Mouse (Mus musculus) leukemia stem cell, adult 10-12 weeks (primary cell): ENCODE data around the gene Olfr1162. TPM values are rescaled to one million over a fixed set of nuclear protein-coding genes. Genes with fewer than 3 reads are reported as not detected.

ENCODE experiments used
- polyA plus RNA-seq: library from polyadenylated mRNA; stranded (reverse); fragments of >175 nt; gene quantifications from 2 replicates; pipeline ENCODE4 v1.2.3, GENCODE M21; 2012; ENCODE audit warnings: low replicate concordance

The Olfr1162 gene
- polyA plus RNA-seq: not detected in 2 replicates

DNA sequence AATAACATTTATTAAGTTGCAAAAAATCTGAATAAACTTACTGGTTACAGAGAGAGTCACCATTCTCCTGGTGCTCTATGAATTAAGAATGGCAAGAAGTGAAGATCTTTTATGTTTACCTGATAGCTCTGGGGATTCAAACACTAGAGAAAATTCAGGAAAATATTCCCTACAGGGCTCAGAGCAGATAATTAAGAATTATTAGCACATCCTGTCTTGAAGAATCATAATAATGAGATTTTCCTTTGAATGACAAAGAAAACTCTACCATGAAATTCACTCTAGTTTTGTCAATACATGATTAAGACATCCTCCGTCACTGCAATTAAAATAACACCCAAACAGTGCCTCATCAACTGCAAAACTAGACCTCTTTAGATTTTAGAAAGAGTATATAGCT is at the start of gene Olfr1162:
TSS of gene Olfr1162 (minus strand) at position 101 of the 400 bp plus-strand sequence.

GRCm38 (mm10) chr2:88093866-88094265 is 42.9 kb upstream of the Olfr1162 start, which contains the start of gene Olfr1164:
Olfr1164 (minus strand) TSS chr2:88093966.

GRCm38 (mm10) chr2:88071730-88072129 is 20.8 kb upstream of the Olfr1162 start, which contains the start of gene Olfr1163:
Olfr1163 (minus strand) TSS chr2:88071830.

DNA sequence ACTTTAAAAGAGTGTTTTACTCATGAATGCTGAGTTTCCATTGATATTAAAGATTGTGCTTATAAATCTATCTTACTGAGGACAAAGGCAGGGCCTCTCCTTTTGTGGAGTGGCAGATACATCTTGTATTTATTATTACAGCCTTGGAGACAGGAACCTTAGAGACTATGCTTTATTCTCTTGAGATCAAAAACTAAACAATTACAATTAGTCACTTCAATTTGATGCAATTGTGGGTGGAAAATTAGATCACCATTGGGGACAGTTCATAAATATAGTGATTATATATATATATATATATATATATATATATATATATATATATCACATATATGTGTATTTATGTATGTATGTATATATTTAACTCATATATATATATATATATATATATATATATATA is 13.3 kb downstream of the Olfr1162 start, which contains the start of gene Olfr73:
TSS of gene Olfr73 (minus strand) at position 101 of the 400 bp plus-strand sequence.

GRCm38 (mm10) chr2:88022474-88022873 is 28.5 kb downstream of the Olfr1162 start, which contains the start of gene Olfr1161:
Olfr1161 (plus strand) TSS chr2:88022774.

DNA sequence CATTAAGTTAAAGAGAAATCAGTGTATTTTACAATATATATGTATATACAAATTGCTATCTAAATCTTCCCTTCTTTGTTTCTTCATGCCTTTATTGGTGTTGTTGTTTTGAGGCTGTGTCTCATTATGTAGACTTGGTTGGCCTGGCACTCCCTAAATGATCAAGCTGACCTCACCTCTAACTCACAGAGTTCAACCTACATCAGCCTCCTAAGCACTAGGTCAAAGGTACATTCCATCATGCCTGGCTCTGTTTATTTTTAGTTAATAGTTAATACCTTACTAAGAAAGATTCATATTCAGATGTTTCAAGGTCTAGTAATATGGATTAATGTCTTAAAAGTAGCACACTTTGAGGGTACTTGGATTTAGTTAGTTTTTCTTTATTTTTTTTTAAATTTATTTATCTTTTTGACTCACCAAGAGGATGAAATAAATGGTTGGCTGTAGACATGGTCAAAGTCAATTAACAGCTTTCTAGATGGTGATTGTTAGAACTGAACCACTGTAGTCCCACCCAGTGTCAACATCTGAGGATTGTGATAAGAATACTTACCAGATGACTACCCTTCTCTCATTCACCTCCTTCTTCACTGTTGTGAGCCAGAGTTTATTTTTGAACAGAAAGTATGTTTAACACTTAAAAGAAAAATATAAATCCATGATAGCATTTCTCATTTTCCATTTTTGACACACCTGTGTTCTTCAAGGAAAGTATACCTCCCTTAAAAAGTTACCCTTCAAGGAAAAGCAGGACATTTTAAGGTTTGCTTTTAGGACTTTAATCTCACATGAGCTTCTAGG is 43.2 kb downstream of the Olfr1162 start, which contains the start of gene Olfr1160:
TSS of gene Olfr1160 (minus strand) at position 754 of the 804 bp plus-strand sequence.

Other genes starting within 250 kb of the Olfr1162 start
- gene Olfr1145, start 241.3 kb downstream of the Olfr1162 start, polyA plus RNA-seq: not detected in 2 replicates
- gene Olfr1148, start 220.6 kb downstream of the Olfr1162 start, polyA plus RNA-seq: not detected in 2 replicates
- not detected in 2 replicates for gene Olfr1150-ps1, start 207.1 kb downstream of the Olfr1162 start, polyA plus RNA-seq
- not detected in 2 replicates for gene Olfr1151, start 195.3 kb downstream of the Olfr1162 start, polyA plus RNA-seq
- not detected in 2 replicates for gene Olfr1152, start 184.6 kb downstream of the Olfr1162 start, polyA plus RNA-seq
- gene Olfr1153, start 156.2 kb downstream of the Olfr1162 start, polyA plus RNA-seq: not detected in 2 replicates
- not detected in 2 replicates for gene Olfr1154, start 146.0 kb downstream of the Olfr1162 start, polyA plus RNA-seq
- not detected in 2 replicates for gene Olfr1155, start 106.0 kb downstream of the Olfr1162 start, polyA plus RNA-seq
- gene Olfr1156, start 98.0 kb downstream of the Olfr1162 start, polyA plus RNA-seq: not detected in 2 replicates
- gene Olfr1157, start 82.8 kb downstream of the Olfr1162 start, polyA plus RNA-seq: not detected in 2 replicates
- not detected in 2 replicates for gene Olfr74, start 76.5 kb downstream of the Olfr1162 start, polyA plus RNA-seq
- not detected in 2 replicates for gene Olfr1158, start 61.0 kb downstream of the Olfr1162 start, polyA plus RNA-seq
- gene Olfr1160, start 42.9 kb downstream of the Olfr1162 start, polyA plus RNA-seq: not detected in 2 replicates
- gene Olfr1161, start 28.4 kb downstream of the Olfr1162 start, polyA plus RNA-seq: not detected in 2 replicates
- not detected in 2 replicates for gene Olfr73, start 13.4 kb downstream of the Olfr1162 start, polyA plus RNA-seq
- not detected in 2 replicates for gene Olfr1163, start 20.7 kb upstream of the Olfr1162 start, polyA plus RNA-seq
- not detected in 2 replicates for gene Olfr1164, start 42.8 kb upstream of the Olfr1162 start, polyA plus RNA-seq
- not detected in 2 replicates for gene Olfr1166, start 77.1 kb upstream of the Olfr1162 start, polyA plus RNA-seq
- not detected in 2 replicates for gene Olfr1167, start 104.1 kb upstream of the Olfr1162 start, polyA plus RNA-seq
- not detected in 2 replicates for gene Olfr1168, start 130.8 kb upstream of the Olfr1162 start, polyA plus RNA-seq
- not detected in 2 replicates for gene Olfr1170, start 177.2 kb upstream of the Olfr1162 start, polyA plus RNA-seq
- not detected in 2 replicates for gene Olfr1173, start 228.7 kb upstream of the Olfr1162 start, polyA plus RNA-seq